Mouse (Mus musculus) cerebellum, adult 9-10 months (tissue): ENCODE measurements around the gene Chd8.

Experiments
- DNase-seq: peaks from one replicate; pipeline ENCODE4 v3.0.0; 2022

Chd8 gene

DNA sequence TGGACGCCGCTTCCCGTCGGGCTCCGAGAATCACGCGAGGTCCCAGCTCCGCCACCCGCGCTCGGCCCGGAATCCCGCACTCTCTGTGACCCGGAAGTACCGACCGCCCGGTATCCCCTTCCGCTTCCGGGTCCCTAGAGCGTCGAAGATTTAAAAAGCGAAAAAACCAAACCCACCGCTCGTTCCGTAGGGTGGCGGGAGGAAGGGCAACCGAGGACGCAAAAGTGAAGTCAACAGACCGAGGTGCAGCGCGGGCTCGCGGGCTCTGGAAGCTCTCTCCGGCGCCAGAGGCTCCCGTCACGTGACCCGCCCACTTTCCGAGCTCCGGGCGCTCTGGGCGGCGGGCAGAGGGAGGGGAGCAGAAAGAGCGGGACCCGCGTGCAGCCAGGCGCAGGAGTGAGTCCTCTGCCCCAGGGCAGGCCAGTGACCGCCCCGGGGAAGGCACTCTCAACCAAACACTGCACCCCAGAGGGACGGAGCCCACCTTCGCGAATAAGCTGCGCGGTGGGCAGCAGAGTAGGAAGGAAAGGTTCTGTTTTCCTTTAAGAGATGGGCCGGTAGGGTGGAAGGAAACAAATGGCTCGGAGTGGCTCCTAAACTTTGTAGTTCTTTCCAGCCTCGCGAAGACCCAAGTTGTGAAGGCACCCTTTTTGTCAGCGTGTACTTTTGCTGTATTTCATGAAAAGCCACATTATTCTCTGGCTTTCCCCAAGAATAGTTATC, 60.3 kb downstream of the Chd8 start, which contains the start of gene Supt16:
Gene Supt16 (minus strand): TSS at position 261 of the 723 bp plus-strand sequence.
- peak; percentile 80 for DNase-seq

DNA sequence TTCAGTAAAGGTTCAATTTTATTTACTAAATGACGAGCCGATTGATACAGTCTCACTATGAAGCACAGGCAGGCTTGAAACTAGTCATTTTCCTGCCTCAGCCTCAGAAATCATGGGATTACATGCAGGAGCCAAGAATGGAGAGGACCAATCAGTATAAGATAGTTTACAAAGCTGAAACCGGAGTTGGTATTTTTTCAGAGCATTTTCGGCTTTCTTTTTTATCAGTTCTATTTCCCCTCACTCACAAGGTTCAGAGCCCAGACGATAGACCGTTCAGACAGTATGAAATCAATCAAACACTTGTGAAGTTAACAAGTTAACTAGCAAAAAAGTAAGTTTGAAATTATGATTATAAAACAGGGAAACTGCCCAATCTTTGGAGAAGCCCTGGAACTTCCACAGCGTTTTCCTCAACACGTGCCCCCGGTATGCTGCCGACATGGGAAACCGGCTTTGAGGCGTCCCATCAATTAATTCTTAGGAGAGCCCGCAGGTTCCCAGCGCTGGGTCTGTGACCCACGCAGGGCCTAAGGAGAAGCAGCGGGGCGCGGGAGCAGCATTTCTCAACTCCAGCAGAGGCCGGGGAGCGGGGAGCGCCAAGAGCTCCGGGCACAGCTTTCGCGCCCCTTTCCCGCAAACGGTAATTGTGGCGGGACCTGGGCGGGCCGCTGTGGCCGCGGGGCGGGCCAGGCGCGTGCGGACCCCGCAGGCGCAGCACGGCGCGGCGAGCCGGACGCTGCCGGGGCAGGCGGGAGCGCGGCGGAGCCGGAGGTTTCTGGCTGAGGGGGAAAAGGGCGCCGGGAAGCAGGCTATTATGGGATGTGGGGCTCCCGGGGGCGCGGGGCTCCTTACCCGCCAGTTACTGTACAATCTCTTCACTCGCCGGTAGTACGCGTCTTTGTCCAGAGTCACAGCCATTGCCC, 61.1 kb downstream of the Chd8 start:
- peak; percentile 27 for DNase-seq

DNA sequence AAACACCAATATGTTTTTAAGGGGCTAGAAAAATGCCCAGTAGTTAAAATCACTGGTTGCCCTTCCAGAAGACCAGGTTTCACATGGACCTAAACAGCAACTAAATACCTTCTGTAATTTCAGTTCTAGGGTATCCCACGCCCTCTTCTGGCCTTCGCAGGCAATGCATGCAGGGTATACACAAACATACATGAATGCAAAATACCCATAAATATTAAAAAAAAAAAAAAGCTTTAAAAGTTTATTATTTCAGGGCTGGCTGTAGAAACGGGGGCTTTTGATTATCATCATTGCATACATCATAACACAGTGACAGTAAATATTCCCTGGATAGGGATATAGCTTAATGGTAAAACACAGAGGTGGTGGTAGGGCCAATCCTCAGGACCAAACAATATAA, 61.9 kb downstream of the Chd8 start:
- DNase-seq = peak; percentile 69

DNA sequence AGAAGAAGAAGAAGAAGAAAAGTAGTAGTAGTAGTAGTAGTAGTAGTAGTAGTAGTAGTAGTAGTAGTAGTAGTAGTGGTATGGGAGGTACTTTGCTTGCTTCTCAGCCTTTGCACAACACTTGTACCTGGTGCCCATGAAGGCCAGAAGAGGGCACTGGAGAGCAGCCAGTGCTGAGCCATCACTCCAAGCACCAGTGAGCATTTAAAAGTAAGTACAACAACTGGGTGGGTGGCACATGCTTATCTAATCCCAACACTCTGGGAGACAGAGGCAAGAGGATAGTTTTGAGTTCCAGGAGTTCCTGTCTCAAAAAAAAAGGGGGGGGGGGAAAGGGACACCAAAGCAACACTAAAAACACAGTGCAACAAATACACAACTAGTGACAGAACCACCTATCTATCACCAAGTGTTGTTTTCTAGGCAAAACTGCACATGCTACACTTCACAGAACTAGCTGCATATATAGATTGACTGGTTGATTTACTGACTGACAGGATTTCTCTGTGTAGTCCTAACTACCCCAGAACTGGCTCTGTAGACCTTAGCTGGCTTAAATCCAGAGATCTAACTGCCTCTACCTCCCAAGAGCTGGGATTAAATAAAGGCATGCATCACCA, 66.7 kb downstream of the Chd8 start:
- peak; percentile 33 for DNase-seq

DNA sequence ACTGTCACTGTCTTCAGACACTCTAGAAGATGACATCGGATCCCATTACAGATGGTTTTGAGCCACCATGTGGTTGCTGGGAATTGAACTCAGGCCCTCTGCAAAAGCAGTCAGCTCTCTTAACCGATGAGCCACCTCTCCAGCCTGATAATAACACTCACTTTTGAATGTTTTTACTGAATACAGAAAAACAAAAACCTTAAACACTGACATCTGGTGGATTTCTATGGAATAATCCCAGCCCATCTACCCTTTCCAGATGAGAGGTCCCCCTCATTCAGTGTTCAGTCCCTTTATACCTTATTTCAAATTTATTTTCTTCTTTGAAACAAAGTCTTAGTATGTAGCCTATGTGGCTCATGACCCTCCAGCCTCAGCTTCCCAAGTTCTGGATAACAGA, 68.1 kb downstream of the Chd8 start:
- peak; percentile 19 for DNase-seq

DNA sequence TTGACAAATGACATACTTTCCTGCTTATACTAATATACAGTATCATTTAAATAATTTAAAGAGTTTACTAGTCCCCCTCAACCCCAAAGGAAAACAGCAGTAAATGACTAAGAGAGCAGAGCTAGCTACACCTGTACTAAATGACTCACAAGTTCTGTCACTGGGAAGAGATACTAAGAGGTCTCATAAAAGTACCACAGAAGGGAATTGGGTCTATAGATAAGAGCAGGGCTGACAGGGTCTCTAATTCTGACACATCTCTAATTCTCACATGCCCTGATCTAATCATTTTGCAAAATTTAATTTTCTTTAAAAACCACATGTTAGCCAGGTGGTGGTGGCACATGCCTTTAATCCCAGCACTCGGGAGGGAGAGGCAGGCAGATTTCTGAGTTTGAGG, 68.8 kb downstream of the Chd8 start:
- DNase-seq = no peak

DNA sequence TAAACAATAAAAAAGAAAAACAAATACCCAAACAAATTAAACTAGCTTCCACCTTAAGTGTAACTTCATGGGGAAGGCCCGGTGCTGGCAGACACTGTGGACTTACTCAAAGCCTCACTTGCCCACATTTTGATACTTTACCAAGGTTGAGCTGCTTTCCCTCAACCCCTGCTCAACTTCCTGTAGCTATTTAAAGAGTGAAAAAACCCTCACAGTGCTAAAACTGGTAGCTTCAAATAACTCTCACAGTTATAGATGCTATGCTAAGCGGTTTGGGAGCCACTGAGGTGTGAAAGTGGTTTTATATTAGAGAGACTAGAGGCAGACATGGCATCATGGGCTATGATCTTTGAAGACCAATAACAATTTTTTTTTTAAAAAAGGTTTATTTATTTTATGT, 91.0 kb downstream of the Chd8 start:
- DNase-seq = no peak

DNA sequence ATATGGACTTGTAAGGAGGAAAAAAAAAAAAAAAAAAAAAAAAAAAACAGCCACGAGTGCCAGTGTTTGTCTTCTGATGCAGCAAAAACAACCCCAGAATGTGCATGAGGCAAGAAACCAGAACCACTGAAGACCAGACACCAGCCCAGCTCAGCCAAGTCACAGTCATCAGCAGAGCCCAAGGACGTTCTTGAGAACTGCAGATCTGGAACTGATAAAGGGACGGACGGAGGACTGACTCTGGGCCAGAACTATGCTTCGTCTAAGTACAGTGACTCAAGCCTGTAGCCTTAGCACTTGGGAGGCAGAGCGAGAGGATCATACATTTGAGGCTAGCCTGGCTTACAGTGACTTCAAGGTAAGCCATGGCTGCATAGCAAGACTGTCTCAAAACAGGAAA, 96.7 kb downstream of the Chd8 start:
- DNase-seq = no peak

DNA sequence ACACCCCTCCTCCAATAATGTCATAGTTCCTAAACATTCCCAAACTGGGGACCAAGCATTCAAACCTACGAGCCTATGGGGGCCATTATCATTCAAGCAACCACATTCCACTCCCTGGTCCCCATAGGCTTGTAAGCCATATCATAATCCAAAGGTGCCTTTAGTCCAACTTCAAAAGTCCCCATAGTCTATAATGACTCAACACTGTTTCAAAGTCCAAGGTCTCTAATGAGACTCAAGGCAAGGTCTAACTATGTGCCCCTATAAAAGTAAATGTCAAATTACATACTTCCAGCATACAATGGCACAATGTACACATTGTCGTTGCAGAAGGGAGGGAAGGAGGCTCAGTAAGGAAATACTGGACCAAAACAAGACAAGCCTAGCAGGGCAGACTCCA, 102.6 kb downstream of the Chd8 start:
- DNase-seq = no peak

DNA sequence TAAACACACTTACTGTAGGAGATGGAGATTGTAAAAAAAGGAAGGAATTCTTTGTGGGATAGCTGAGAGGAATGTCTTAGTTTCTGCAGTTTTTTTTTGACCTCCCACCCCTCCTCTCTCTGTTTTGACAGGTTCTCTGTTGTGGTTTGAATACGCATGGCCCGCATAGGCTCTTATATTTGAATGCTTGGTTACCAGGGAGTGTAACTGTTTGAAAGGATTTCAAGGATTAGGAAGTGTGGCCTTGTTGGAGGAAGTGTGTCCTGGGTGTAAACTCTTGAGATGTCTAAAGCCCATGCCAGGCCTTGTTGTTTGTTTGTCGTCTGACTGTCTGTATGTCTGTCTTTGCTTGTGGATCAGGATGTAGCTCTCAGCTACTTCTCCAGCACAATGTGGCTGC, 105.0 kb downstream of the Chd8 start:
- no peak for DNase-seq

DNA sequence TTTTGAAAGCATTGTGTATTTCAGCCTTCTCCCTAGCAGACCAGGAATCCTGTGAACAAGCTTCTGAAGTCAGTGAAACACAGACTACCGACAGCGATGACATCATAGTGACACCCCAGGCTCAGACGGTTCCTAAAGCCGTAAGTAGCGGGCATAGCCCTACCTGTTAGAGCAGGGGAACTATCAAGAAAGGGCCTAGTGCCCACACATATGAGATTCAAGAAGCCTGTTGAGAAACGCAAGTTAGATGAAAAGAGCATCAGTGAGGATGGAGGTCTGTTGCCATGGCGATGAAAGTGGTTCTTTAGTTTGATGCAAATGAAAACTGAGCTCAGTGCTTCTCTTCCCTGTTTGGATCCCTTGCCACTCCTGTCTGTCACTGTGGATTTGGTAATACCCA, 105.4 kb downstream of the Chd8 start:
- DNase-seq = no peak

DNA sequence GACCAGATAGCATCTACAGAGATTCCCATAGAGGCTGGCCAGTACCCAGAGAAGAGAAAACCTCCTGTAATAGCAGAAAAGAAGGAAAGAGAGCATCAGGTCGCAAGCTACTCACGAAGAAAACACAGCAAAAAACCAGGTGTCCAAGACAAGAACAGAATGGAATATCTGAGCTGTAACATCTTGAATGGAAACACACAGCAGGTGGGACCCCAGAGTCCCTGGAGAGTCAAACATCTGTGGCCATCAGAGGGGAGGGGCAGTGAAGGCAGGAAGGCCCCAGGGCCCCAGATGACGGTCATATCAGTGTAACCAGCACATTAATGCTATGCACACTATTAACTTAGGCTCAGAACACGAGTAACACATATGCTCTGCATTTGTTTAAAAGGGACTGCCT, 107.7 kb downstream of the Chd8 start:
- no peak for DNase-seq
